Mouse (Mus musculus) forebrain, embryonic 12.5 days (tissue): Measurements from ENCODE around the gene Nol10. TPM values are rescaled to one million over a fixed set of nuclear protein-coding genes. Genes with fewer than 3 reads are reported as not detected.

ENCODE experiments used
- ATAC-seq: fragments of 200-750 bp; cut with Nextera tagmentation; 2 replicates; pipeline ENCODE4 v1.8.0; 2017; ENCODE audit warnings: moderate TSS enrichment; ENCODE audit not compliant: low FRiP score
- H3K27ac ChIP-seq: fragments of 300-500 bp; sonication (generic); 2 replicates; pipeline ENCODE4 v1.5.1; 2016; ENCODE audit warnings: mild to moderate bottlenecking
- H3K27me3 ChIP-seq: fragments of 300-500 bp; sonication (generic); 2 replicates; pipeline ENCODE4 v1.6.1; 2016; ENCODE audit warnings: mild to moderate bottlenecking
- H3K36me3 ChIP-seq: fragments of 300-500 bp; sonication (generic); replicated peaks from 2 replicates; pipeline ENCODE4 v1.6.1; 2016; ENCODE audit warnings: mild to moderate bottlenecking
- H3K4me1 ChIP-seq: fragments of 300-500 bp; sonication (generic); 2 replicates; pipeline ENCODE4 v1.6.1; 2016
- H3K4me2 ChIP-seq: fragments of 300-500 bp; sonication (generic); 2 replicates; pipeline ENCODE4 v1.6.1; 2016; ENCODE audit warnings: mild to moderate bottlenecking, moderate library complexity
- H3K4me3 ChIP-seq: fragments of 300-500 bp; sonication (generic); replicated peaks from 2 replicates; pipeline ENCODE4 v1.5.1; 2016; ENCODE audit warnings: mild to moderate bottlenecking
- H3K9ac ChIP-seq: fragments of 300-500 bp; sonication (generic); 2 replicates; pipeline ENCODE4 v1.6.1; 2016; ENCODE audit warnings: mild to moderate bottlenecking
- H3K9me3 ChIP-seq: fragments of 300-500 bp; sonication (generic); 2 replicates; pipeline ENCODE4 v1.6.1; 2016
- WGBS: fragments of 180-500 bp; shearing (Covaris S2); methylation state at CpG from one replicate; pipeline ENCODE4 v1.1.7; 2016; 5-methylcytosine and 5-hydroxymethylcytosine counted together
- microRNA-seq: library from miRNA; unstranded; fragments of <30 nt; microRNA quantifications from one replicate; pipeline ENCODE4, GENCODE M21; 2017
- polyA plus RNA-seq: library from polyadenylated mRNA; unstranded; fragments of >200 nt; fragmentation: Nextera tagmentation; extraction: Ambion mirVana; gene quantifications from 2 replicates; pipeline ENCODE4 v1.2.1, GENCODE M21; 2016

The Nol10 gene
- polyA plus RNA-seq, 1 experiment from 2014 or later = 30.7 TPM

DNA sequence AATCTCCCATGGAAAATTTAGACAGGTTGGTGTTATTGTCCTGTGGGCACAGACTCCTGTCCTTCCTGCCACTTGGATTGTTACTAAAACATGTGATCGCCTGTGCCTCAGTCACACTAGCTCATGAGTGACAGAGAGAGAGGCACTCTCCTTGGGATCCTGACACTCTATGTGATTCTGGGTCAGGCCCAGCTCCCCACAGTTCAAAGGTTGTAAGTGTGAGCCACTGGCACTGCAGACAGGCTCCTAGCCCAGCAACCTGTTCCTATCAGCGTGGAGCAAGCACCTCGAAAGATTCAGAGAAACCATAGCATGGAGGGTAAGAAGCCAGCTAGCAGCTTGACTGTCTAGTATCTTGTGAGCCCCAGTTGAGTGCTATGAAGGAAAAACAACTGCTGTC is 124.9 kb downstream of the Nol10 start:
- Histone ChIP-seq H3K27ac (no peak overlapping the region), H3K9me3 (no peaks in the 10 kb centered on the region), H3K9ac (no peak overlapping the region), H3K36me3 (no peaks in the 10 kb centered on the region), H3K4me1 (no peaks in the 10 kb centered on the region), H3K4me3 (no peak overlapping the region), H3K27me3 (no peaks in the 10 kb centered on the region), H3K4me2 (no peak overlapping the region)
- no peak for ATAC-seq
- 88% methylated on average over 3 of the region's 3 CpGs for WGBS

DNA sequence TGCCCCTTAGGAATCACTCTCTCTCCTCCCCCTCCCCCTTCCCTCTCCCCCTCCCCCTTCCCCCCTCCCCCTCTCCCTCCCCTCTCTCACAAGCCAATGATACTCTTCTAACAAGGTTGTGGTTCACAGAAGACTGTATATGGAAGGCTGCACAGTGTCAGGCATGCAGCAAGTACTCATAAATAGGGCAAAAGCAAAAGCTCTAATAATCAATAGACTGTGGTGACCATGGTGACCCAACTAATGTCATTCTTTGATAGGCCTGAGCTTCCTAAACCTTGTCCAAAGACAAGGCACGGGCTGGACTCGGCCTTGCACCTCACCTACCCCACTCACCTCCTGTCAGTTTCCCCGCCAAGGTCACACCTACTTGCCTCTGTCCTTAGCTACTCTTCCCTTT is 125.6 kb downstream of the Nol10 start:
- 90% methylated on average over 3 of the region's 3 CpGs for WGBS
- no peaks in the 10 kb centered on the region for H3K27me3 ChIP-seq
- H3K9ac ChIP-seq = no peak overlapping the region
- H3K27ac ChIP-seq = no peak overlapping the region
- H3K4me3 ChIP-seq = no peak overlapping the region
- no peaks in the 10 kb centered on the region for H3K36me3 ChIP-seq
- no peaks in the 10 kb centered on the region for H3K4me1 ChIP-seq
- no peak for ATAC-seq
- H3K9me3 ChIP-seq = no peaks in the 10 kb centered on the region
- H3K4me2 ChIP-seq = no peak overlapping the region

DNA sequence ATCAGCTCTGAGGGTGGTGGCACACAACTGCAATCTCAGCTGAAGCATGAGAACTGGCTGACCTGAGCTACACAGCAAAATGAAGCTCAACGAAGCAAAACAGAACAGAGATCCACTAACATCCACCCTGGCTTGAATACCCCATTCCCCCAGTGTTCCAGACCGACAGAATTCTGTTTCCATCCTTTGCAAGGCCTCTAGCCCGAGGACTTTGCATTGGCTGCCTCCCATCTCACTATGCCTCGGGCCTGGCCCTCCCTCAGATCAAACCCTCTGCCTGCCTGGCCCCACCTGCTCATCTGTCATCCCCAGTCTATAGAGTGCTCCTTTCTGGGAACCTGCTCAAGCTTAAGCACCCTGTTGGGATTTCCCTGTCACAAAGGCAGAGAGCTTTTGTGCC is 126.4 kb downstream of the Nol10 start:
- H3K27me3 ChIP-seq = no peaks in the 10 kb centered on the region
- H3K9ac ChIP-seq = no peak overlapping the region
- H3K4me2 ChIP-seq = no peak overlapping the region
- 66% methylated on average over 4 of the region's 4 CpGs for WGBS
- no peaks in the 10 kb centered on the region for H3K9me3 ChIP-seq
- no peak overlapping the region for H3K27ac ChIP-seq
- no peaks in the 10 kb centered on the region for H3K36me3 ChIP-seq
- H3K4me1 ChIP-seq = no peaks in the 10 kb centered on the region
- no peak for ATAC-seq
- H3K4me3 ChIP-seq = no peak overlapping the region

DNA sequence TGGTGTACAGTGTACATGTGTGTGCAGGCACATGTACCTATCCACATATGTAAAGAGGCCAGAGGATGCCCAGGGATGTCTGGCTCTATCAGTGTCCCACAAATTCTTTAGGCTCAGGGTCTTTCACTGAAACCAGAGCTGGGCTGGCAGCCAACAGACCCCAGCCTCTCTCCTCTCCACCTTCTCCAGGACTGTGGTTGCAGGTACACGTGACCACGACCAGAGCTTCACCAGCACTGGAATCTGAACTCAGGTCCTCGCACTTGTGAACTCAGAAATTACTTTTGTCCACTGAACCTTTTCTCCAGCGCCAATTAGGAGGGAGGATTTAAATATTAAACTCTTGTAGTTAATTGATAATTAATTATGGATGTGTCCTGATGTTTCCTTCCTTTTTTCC is 126.9 kb downstream of the Nol10 start:
- no peak for ATAC-seq
- Histone ChIP-seq H3K27ac (no peak overlapping the region), H3K9me3 (no peaks in the 10 kb centered on the region), H3K4me2 (no peak overlapping the region), H3K9ac (no peak overlapping the region), H3K4me3 (no peak overlapping the region), H3K36me3 (no peaks in the 10 kb centered on the region), H3K27me3 (no peaks in the 10 kb centered on the region), H3K4me1 (no peaks in the 10 kb centered on the region)
- WGBS = 91% methylated on average over 4 of the region's 4 CpGs

DNA sequence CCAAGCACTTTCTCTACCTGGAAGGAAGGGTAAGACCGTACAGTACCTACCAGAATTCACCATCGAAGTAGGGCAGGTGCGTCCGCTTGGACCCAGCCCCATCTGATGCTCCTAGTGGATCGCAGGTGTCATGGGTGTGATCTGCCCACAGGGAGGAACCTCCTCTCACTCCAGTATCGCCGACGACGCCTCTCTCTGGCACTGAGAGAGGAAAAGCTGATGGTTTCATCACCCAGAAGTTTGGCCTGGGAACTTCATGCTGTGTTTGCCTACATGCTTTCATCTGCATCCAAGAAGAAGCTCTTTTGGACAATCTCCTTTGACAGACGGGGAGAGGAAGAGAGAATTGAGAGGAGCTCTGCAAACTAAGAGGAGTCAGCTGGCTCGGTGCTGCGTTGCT is 129.9 kb downstream of the Nol10 start:
- no peaks in the 10 kb centered on the region for H3K9me3 ChIP-seq
- 86% methylated on average over 12 of the region's 12 CpGs for WGBS
- H3K36me3 ChIP-seq = no peaks in the 10 kb centered on the region
- no peak overlapping the region for H3K27ac ChIP-seq
- no peak overlapping the region for H3K4me3 ChIP-seq
- no peak overlapping the region for H3K4me2 ChIP-seq
- H3K9ac ChIP-seq = no peak overlapping the region
- no peaks in the 10 kb centered on the region for H3K27me3 ChIP-seq
- no peaks in the 10 kb centered on the region for H3K4me1 ChIP-seq
- ATAC-seq = no peak

DNA sequence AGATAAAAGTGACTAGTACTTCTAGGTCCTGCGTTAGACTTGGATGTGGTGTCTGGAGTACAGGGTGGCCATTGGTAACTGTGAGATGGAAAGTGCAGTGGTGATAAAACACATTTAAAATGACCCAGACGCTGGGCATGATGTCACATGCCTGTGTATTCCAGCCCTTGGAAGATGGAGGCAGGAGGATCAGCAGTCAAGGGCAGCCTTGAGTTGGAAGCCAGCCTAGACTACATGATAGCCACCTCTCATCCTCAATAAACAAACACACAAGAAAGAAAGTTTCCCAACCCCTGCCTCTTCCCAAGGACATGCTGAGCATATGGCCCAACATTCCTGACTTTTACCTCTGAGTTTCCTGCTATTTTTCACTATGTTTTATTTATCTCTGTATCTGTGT is 130.6 kb downstream of the Nol10 start:
- Histone ChIP-seq H3K9me3 (no peaks in the 10 kb centered on the region), H3K9ac (no peak overlapping the region), H3K4me1 (no peaks in the 10 kb centered on the region), H3K4me3 (no peak overlapping the region), H3K27ac (no peak overlapping the region), H3K36me3 (no peaks in the 10 kb centered on the region), H3K4me2 (no peak overlapping the region), H3K27me3 (no peaks in the 10 kb centered on the region)
- WGBS = 87% methylated on average over 2 of the region's 2 CpGs
- no peak for ATAC-seq

Small RNA genes within 50 kb of the gene (microRNA-seq; reads per million reads assigned to microRNA genes)
- gene Mir3066 = 29.4 reads per million, percentile 38 among the genes with 10 or more reads in this experiment

Other genes with a start within 250 kb of the Nol10 start
- 2.3 and 2.8 TPM in 2 replicates for gene Kcnf1, start 171.6 kb upstream of the Nol10 start, polyA plus RNA-seq
- 454 and 460 TPM in 2 replicates for gene Pdia6, start 81.9 kb upstream of the Nol10 start, polyA plus RNA-seq
- 0.46 and 0.47 TPM in 2 replicates for gene Atp6v1c2, start 19.1 kb upstream of the Nol10 start, polyA plus RNA-seq
- gene Odc1, start 196.3 kb downstream of the Nol10 start, polyA plus RNA-seq = 291 and 318 TPM in 2 replicates